Mouse (Mus musculus): ENCODE measurements around the gene Bloc1s4.

DNA sequence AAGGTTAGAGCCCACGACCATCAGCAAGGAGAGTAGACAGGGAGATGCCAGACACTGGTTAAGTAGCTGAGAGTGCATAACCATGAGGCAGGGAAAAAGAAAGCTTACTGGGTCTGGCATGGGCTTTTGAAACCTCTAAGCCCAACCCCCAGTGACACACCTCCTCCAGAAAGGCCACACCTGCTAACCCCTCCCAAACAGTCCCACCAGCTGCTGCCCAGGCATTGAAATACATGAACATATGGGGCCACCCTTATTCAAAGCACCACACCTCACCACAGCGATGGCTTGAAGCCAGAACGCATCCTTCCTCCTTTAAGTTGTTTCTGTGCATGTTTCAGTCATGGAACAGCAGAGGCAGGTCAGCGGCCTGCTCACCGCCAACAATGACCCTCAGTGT, 24.1 kb upstream of the Bloc1s4 start:
- TF ChIP-seq CTCF (IDR thresholded peaks at IDR 0.05; ENCODE audit: extremely low read depth, insufficient read length, insufficient replicate concordance, low read depth, low read length) (no peak), POLR2A (IDR thresholded peaks at IDR 0.05; ENCODE audit: low read depth, low read length) (no peak)

All from small intestine, adult 2 months (tissue).